Mouse (Mus musculus) forebrain, embryonic 12.5 days (tissue): ENCODE measurements at regions not wholly inside any gene's neighbourhood (a gene's known extent, or its start where the extent isn't known, plus 50 kb on each side); places are given as distances from the start of the nearest gene placed in this dataset.

ENCODE experiments used
- ATAC-seq: fragments of 200-750 bp; cut with Nextera tagmentation; 2 replicates; pipeline ENCODE4 v1.8.0; 2017; ENCODE audit warnings: moderate TSS enrichment; ENCODE audit not compliant: low FRiP score
- H3K27ac ChIP-seq: fragments of 300-500 bp; sonication (generic); 2 replicates; pipeline ENCODE4 v1.5.1; 2016; ENCODE audit warnings: mild to moderate bottlenecking
- H3K27me3 ChIP-seq: fragments of 300-500 bp; sonication (generic); 2 replicates; pipeline ENCODE4 v1.6.1; 2016; ENCODE audit warnings: mild to moderate bottlenecking
- H3K36me3 ChIP-seq: fragments of 300-500 bp; sonication (generic); replicated peaks from 2 replicates; pipeline ENCODE4 v1.6.1; 2016; ENCODE audit warnings: mild to moderate bottlenecking
- H3K4me1 ChIP-seq: fragments of 300-500 bp; sonication (generic); 2 replicates; pipeline ENCODE4 v1.6.1; 2016
- H3K4me2 ChIP-seq: fragments of 300-500 bp; sonication (generic); 2 replicates; pipeline ENCODE4 v1.6.1; 2016; ENCODE audit warnings: mild to moderate bottlenecking, moderate library complexity
- H3K4me3 ChIP-seq: fragments of 300-500 bp; sonication (generic); replicated peaks from 2 replicates; pipeline ENCODE4 v1.5.1; 2016; ENCODE audit warnings: mild to moderate bottlenecking
- H3K9ac ChIP-seq: fragments of 300-500 bp; sonication (generic); 2 replicates; pipeline ENCODE4 v1.6.1; 2016; ENCODE audit warnings: mild to moderate bottlenecking
- H3K9me3 ChIP-seq: fragments of 300-500 bp; sonication (generic); 2 replicates; pipeline ENCODE4 v1.6.1; 2016
- WGBS: fragments of 180-500 bp; shearing (Covaris S2); methylation state at CpG from one replicate; pipeline ENCODE4 v1.1.7; 2016; 5-methylcytosine and 5-hydroxymethylcytosine counted together

GRCm38 (mm10) chr3:34825036-34825435, 174.8 kb downstream of the Sox2 start:
- no peaks in the 10 kb centered on the region for H3K9me3 ChIP-seq
- no peak overlapping the region for H3K27ac ChIP-seq
- 86% methylated on average over 11 of the region's 11 CpGs for WGBS

GRCm38 (mm10) chr3:34826396-34826795, 176.2 kb downstream of the Sox2 start:
- no peak overlapping the region for H3K9ac ChIP-seq
- no peak overlapping the region for H3K4me2 ChIP-seq
- ATAC-seq = no peak
- H3K4me3 ChIP-seq = no peak overlapping the region
- 92% methylated on average over 5 of the region's 5 CpGs for WGBS
- no peaks in the 10 kb centered on the region for H3K4me1 ChIP-seq
- H3K9me3 ChIP-seq = no peaks in the 10 kb centered on the region
- H3K27me3 ChIP-seq = no peaks in the 10 kb centered on the region
- no peaks in the 10 kb centered on the region for H3K36me3 ChIP-seq
- H3K27ac ChIP-seq = no peak overlapping the region

More at GRCm38 (mm10) chr3:34825036-34825435, 174.8 kb downstream of the Sox2 start:
- Histone ChIP-seq H3K4me3 (no peak overlapping the region), H3K36me3 (no peaks in the 10 kb centered on the region), H3K9ac (no peak overlapping the region), H3K4me2 (no peak overlapping the region), H3K27me3 (no peaks in the 10 kb centered on the region), H3K4me1 (no peaks in the 10 kb centered on the region)
- ATAC-seq = no peak

- Histone ChIP-seq H3K4me3 (no peak overlapping the region), H3K27ac (no peak overlapping the region), H3K27me3 (no peaks in the 10 kb centered on the region), H3K9ac (no peak overlapping the region), H3K9me3 (no peaks in the 10 kb centered on the region), H3K4me2 (no peak overlapping the region), H3K36me3 (no peaks in the 10 kb centered on the region), H3K4me1 (no peaks in the 10 kb centered on the region)
- WGBS = 63% methylated on average over 9 of the region's 9 CpGs
- no peak for ATAC-seq
These were observed 178.4 kb downstream of the Sox2 start for GRCm38 (mm10) chr3:34828453-34829206.

DNA sequence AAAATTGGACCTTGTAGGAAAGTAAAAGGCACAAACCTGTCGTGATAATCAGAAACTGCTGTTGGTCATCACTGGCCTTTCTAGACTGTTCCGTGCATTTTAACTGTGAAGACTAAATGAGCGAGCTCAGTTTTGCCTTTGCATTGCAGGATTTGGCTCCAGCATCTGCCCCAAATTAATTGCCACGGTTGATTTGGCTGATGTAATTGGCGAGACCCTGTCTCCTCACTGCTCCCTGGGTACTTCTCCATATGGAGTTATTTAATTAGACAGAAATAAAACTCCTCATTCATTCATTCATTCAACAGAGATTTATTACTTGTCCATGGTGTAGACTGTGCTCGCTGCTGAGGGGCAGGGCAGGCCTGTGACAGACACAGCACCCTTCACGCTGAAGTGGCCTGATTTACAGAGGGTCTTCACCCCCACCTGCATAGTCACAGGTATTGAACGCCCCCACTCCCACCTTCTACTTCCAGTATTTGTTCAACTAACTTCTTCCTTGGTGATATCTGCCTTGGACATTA, 186.6 kb downstream of the Sox2 start:
- ATAC-seq = peak; percentile 75; the same call in 1 of the 2 replicates
- H3K27ac ChIP-seq = no peak overlapping the region
- WGBS = 56% methylated on average over 8 of the region's 8 CpGs

DNA sequence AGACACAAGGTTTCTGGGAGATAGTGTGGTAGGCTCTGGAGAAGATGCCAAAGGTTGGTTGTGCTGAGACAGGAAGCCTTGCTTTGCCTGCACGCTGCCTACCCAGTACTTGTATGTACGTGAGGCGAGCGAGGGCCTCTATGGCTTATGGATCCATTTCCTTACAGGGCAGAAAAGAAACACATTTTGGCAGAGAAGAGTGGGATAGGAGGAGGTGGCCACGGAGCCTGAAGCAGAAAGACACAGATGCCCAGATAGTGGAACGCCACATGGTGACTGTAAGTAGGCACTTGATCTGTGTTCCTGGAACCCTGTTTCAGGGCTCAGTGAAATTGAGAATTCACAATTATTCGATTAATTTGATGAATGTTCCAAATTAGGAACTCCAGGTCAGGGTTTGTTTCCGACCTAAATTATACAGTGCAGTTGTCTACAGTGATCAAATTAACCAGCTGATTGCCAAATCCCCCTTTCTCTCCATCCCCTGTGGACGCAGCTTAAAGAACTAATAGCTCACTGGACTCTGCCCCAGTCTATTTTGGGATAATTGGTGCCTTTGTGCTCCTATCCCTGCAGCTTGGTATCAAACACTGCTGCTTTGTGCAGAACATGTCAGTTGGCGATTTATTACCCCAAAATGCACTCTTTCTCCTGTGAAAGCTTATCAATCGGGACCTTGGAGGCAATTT, 187.6 kb downstream of the Sox2 start:
- no peak overlapping the region for H3K9ac ChIP-seq
- H3K4me3 ChIP-seq = no peak overlapping the region
- no peaks in the 10 kb centered on the region for H3K9me3 ChIP-seq
- H3K4me2 ChIP-seq = peak overlapping the region; percentile 11; the same call in 1 of the 2 replicates
- ATAC-seq = peak; percentile 69; the same call in 1 of the 2 replicates
- 31% methylated on average over 11 of the region's 11 CpGs for WGBS
- H3K27ac ChIP-seq = peak overlapping the region; percentile 61; the same call in 1 of the 2 replicates
- H3K27me3 ChIP-seq = peaks cover 4% of the 10 kb centered on the region; the same call in 1 of the 2 replicates
- no peaks in the 10 kb centered on the region for H3K36me3 ChIP-seq
- peaks cover 13% of the 10 kb centered on the region; the same call in 1 of the 2 replicates for H3K4me1 ChIP-seq

More for the DNA sequence above, 186.6 kb downstream of the Sox2 start:
- Histone ChIP-seq H3K4me3 (no peak overlapping the region), H3K9me3 (no peaks in the 10 kb centered on the region), H3K27me3 (peaks cover 4% of the 10 kb centered on the region; the same call in 1 of the 2 replicates), H3K9ac (no peak overlapping the region), H3K4me2 (no peak overlapping the region), H3K4me1 (peaks cover 13% of the 10 kb centered on the region; the same call in 1 of the 2 replicates), H3K36me3 (no peaks in the 10 kb centered on the region)

DNA sequence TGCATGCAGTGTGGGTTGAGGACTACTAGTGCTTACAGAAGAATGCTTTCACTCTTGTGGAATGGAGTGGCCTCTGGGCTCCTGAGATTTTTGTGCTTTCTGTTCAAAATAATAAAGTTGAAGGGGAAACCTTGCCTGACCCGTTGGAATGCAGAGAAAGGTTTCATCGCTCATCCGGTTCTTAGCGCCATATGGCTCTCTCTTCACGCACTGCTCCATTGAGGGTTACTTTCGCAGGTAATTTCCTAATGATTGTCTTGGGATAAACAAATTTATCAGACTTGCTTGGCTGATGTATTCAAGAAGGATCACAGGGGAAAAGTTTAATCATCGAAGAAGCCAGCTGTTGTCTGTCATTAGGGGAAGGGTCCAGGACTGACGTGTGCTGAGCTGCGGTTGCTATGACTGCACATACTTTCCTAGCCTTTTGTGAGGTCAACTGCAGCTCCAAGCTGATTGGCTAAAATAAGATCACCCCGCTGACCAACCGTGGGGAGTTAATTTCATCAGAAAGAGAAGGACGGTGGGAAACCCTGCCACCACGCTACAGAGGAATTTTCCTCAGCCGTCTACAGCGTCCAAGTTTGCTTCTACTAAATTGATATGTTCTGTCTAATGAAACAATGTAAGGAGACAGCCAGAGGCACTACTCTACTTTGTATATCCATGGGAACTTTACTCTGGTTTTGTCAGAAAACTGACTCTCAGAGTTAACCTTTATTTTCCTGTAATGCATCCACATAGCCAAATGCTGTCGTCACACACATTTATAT, 210.9 kb downstream of the Sox2 start:
- Histone ChIP-seq H3K27ac (0 out of 2 replicates have a peak overlapping the region, but pooled peaks have one; percentile 19), H3K27me3 (no peaks in the 10 kb centered on the region), H3K9ac (no peak overlapping the region), H3K4me3 (no peak overlapping the region), H3K4me2 (no peak overlapping the region), H3K9me3 (no peaks in the 10 kb centered on the region), H3K36me3 (no peaks in the 10 kb centered on the region), H3K4me1 (no peaks in the 10 kb centered on the region; the same call in 1 of the 2 replicates)
- 68% methylated on average over 16 of the region's 16 CpGs for WGBS
- ATAC-seq = 0 out of 2 replicates have a peak, but pooled peaks have one; percentile 44

GRCm38 (mm10) chr3:34868698-34869409, 218.6 kb downstream of the Sox2 start:
- no peaks in the 10 kb centered on the region for H3K9me3 ChIP-seq
- H3K27me3 ChIP-seq = peaks cover 5% of the 10 kb centered on the region; the same call in 1 of the 2 replicates
- peaks cover 12% of the 10 kb centered on the region for H3K4me1 ChIP-seq
- H3K9ac ChIP-seq = no peak overlapping the region
- H3K4me3 ChIP-seq = no peak overlapping the region
- H3K27ac ChIP-seq = no peak overlapping the region
- H3K4me2 ChIP-seq = no peak overlapping the region
- H3K36me3 ChIP-seq = no peaks in the 10 kb centered on the region
- ATAC-seq = peak; percentile 53
- 39% methylated on average over 16 of the region's 16 CpGs for WGBS

DNA sequence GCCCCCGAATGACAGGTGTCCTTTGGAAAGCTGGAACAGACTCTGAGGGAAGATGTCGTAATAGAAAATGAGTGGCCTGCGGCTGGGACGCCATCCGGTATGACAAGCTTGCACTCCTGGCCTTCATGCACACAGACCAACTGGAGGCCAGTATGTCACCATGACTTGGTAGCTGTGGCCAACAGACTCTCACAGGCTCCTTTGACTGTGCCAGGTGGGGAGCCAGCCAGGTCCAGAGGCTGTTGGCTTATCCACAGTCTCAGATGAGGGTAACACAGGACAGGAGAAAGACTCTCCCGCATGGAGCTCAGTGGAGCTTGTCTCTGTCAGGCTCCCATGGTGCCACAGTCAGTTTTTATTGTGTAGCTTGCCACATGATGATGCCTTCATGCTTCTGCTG, 219.7 kb downstream of the Sox2 start:
- Histone ChIP-seq H3K4me1 (peaks cover 12% of the 10 kb centered on the region), H3K27me3 (peaks cover 5% of the 10 kb centered on the region; the same call in 1 of the 2 replicates), H3K4me2 (no peak overlapping the region), H3K36me3 (no peaks in the 10 kb centered on the region), H3K9ac (no peak overlapping the region), H3K4me3 (no peak overlapping the region), H3K27ac (no peak overlapping the region), H3K9me3 (no peaks in the 10 kb centered on the region)
- 94% methylated on average over 6 of the region's 6 CpGs for WGBS
- no peak for ATAC-seq

GRCm38 (mm10) chr3:34885137-34885536, 234.9 kb downstream of the Sox2 start:
- no peaks in the 10 kb centered on the region for H3K27me3 ChIP-seq
- no peak overlapping the region for H3K4me2 ChIP-seq
- no peak for ATAC-seq
- no peaks in the 10 kb centered on the region for H3K4me1 ChIP-seq
- H3K9ac ChIP-seq = no peak overlapping the region
- H3K36me3 ChIP-seq = no peaks in the 10 kb centered on the region
- no peak overlapping the region for H3K27ac ChIP-seq
- H3K4me3 ChIP-seq = no peak overlapping the region
- 89% methylated on average over 5 of the region's 5 CpGs for WGBS
- H3K9me3 ChIP-seq = no peaks in the 10 kb centered on the region

GRCm38 (mm10) chr3:34893381-34893780, 243.2 kb downstream of the Sox2 start:
- 0 out of 2 replicates have a peak, but pooled peaks cover 2% of the 10 kb centered on the region for H3K4me1 ChIP-seq
- no peak overlapping the region for H3K9ac ChIP-seq
- H3K27me3 ChIP-seq = no peaks in the 10 kb centered on the region
- no peak overlapping the region for H3K4me2 ChIP-seq
- H3K36me3 ChIP-seq = no peaks in the 10 kb centered on the region
- no peak overlapping the region for H3K4me3 ChIP-seq
- peaks cover 11% of the 10 kb centered on the region for H3K9me3 ChIP-seq
- ATAC-seq = no peak
- WGBS = 93% methylated on average over 5 of the region's 5 CpGs
- H3K27ac ChIP-seq = no peak overlapping the region

DNA sequence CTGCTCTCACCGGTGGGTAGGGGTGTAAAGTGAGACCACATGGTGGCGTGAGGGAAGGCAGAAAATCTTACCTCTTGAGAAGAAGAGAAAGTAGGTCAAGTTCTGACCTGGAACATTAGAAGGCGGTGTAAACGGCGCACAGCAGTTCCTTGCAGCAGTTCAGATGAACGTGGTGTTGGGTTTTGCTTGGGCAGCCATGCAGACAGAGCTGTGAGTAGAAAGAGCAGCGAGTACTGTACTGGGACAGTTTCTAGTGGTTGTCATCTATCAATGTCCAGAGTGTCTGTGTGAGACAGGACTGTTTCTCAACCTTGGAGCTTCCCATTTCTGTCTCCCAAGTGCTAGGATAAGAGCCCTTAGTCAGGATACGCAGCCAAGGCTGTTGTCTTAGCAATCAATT, 252.9 kb downstream of the Sox2 start:
- no peak overlapping the region for H3K4me2 ChIP-seq
- ATAC-seq = no peak
- H3K4me3 ChIP-seq = no peak overlapping the region
- no peaks in the 10 kb centered on the region for H3K27me3 ChIP-seq
- WGBS = 89% methylated on average over 8 of the region's 8 CpGs
- no peak overlapping the region for H3K9ac ChIP-seq
- no peaks in the 10 kb centered on the region for H3K4me1 ChIP-seq
- H3K9me3 ChIP-seq = no peaks in the 10 kb centered on the region
- H3K27ac ChIP-seq = no peak overlapping the region
- H3K36me3 ChIP-seq = no peaks in the 10 kb centered on the region
